Mouse (Mus musculus) c-Kit-positive CD71-positive TER-119-negative erythroid progenitor cells, embryonic 14.5 days (primary cell): ENCODE results near the gene Pgk2.
"Not testable (repeated sequence)": the region's sequence is repeated elsewhere in the genome, so short reads cannot be mapped to it uniquely, and the experiment has no call there.

Source experiments
- DNase-seq: peaks from one replicate; pipeline ENCODE4 v3.0.0-alpha.2; 2013; ENCODE audit warnings: low read depth

Pgk2 gene

GRCm38 (mm10) chr17:40208540-40208939 is at the start of gene Pgk2:
Gene Pgk2 (minus strand): TSS chr17:40208640.
- DNase-seq = no peak

- no peak for DNase-seq
Observed at GRCm38 (mm10) chr17:40252487-40252886, 44.0 kb upstream of the Pgk2 start.

- DNase-seq = no peak
Observed at GRCm38 (mm10) chr17:40242135-40242534, 33.7 kb upstream of the Pgk2 start, which contains the start of gene Crisp3. Gene Crisp3 (minus strand): TSS chr17:40242288.

GRCm38 (mm10) chr17:40201803-40202202 is 6.6 kb downstream of the Pgk2 start:
- DNase-seq = not testable (repeated sequence)

GRCm38 (mm10) chr17:40190192-40190591 is 18.2 kb downstream of the Pgk2 start:
- not testable (repeated sequence) for DNase-seq

GRCm38 (mm10) chr17:40157729-40158359 is 50.6 kb downstream of the Pgk2 start:
- DNase-seq = not testable (repeated sequence)
